Mouse (Mus musculus) ES-Bruce4 (cell line): ENCODE data around the gene Cntfr.

ENCODE experiments used
- CTCF ChIP-seq: IDR thresholded peaks from one replicate; pipeline ENCODE4 v1.8.1; 2011; ENCODE audit warnings: low read depth, low read length
- EP300 ChIP-seq: IDR thresholded peaks from 2 replicates; pipeline ENCODE4 v1.6.1; 2011; ENCODE audit warnings: low read depth, low read length; ENCODE audit not compliant: insufficient read depth
- POLR2A ChIP-seq: IDR thresholded peaks from one replicate; pipeline ENCODE4 v1.8.1; 2011; ENCODE audit warnings: low read length; ENCODE audit not compliant: insufficient read depth

DNA sequence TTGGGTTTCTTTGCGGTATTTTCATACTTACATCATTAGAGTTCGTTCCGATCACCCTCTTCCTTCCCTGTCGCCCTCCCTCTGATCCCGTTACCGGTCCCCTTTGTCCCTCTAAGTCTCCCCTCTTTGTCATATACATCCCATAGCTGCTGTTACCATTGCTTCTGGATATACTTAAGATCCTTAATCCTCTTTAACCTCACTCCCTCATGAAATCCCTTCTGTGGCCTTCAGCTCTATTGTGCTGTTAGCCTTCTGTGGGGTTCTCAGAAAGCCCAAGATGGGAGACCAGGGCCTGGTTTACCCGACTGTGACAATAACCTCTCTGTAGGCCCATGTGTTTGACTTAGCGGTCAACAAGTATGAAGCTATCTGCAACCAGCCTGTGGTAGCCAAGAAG is 62.3 kb downstream of the Cntfr start:
- no peak for TF ChIP-seq CTCF
- TF ChIP-seq EP300 = no peak
- no peak for TF ChIP-seq POLR2A
